Mouse (Mus musculus) lung, postnatal 0 days (tissue): ENCODE data around the gene Gpr4. TPM values are rescaled to one million over a fixed set of nuclear protein-coding genes. Genes with fewer than 3 reads are reported as not detected.
A peak's percentile ranks its signal among the peaks of the same experiment; 100 is the strongest.

Source experiments
- ATAC-seq: fragments of 200-750 bp; cut with Nextera tagmentation; 2 replicates; pipeline ENCODE4 v1.8.0; 2017; ENCODE audit warnings: moderate library complexity
- DNase-seq: peaks from one replicate; pipeline ENCODE4 v3.0.0-alpha.2; 2016; ENCODE audit warnings: low spot score
- H3K27ac ChIP-seq: fragments of 300-500 bp; sonication (generic); 2 replicates; pipeline ENCODE4 v1.5.1; 2014; ENCODE audit warnings: antibody characterized with exemption, mild to moderate bottlenecking, low read length, mixed read lengths
- H3K27me3 ChIP-seq: fragments of 300-500 bp; sonication (generic); replicated peaks from 2 replicates; pipeline ENCODE4 v1.6.1; 2014; ENCODE audit warnings: low read length, mixed read lengths; ENCODE audit not compliant: insufficient read depth
- H3K36me3 ChIP-seq: fragments of 300-500 bp; sonication (generic); 2 replicates; pipeline ENCODE4 v1.6.1; 2014; ENCODE audit warnings: low read length, mixed read lengths; ENCODE audit not compliant: insufficient read depth
- H3K4me1 ChIP-seq: fragments of 300-500 bp; sonication (generic); 2 replicates; pipeline ENCODE4 v1.6.1; 2014; ENCODE audit warnings: antibody characterized with exemption, low read depth, low read length, mixed read lengths; ENCODE audit not compliant: insufficient read depth
- H3K4me2 ChIP-seq: fragments of 300-500 bp; sonication (generic); replicated peaks from 2 replicates; pipeline ENCODE4 v1.6.1; 2014; ENCODE audit warnings: low read depth, mild to moderate bottlenecking, low read length, moderate library complexity, mixed read lengths
- H3K4me3 ChIP-seq: fragments of 300-500 bp; sonication (generic); 2 replicates; pipeline ENCODE4 v1.5.1; 2014; ENCODE audit warnings: low read depth, low read length
- H3K9ac ChIP-seq: fragments of 300-500 bp; sonication (generic); replicated peaks from 2 replicates; pipeline ENCODE4 v1.6.1; 2014; ENCODE audit warnings: low read depth, mild to moderate bottlenecking
- H3K9me3 ChIP-seq: fragments of 300-500 bp; sonication (generic); 2 replicates; pipeline ENCODE4 v1.6.1; 2016; ENCODE audit warnings: low read length, mixed read lengths
- CTCF ChIP-seq: IDR thresholded peaks from 2 replicates; pipeline ENCODE4 v1.5.1; 2016; ENCODE audit warnings: antibody characterized with exemption, mild to moderate bottlenecking
- EP300 ChIP-seq: IDR thresholded peaks from 2 replicates; pipeline ENCODE4 v1.6.1; 2016; ENCODE audit warnings: antibody characterized with exemption, mild to moderate bottlenecking, control low read depth
- WGBS: fragments of 180-500 bp; shearing (Covaris S2); extraction: QIAGEN DNeasy Blood & Tissue Kit; methylation state at CpG from one replicate; pipeline ENCODE4 v1.1.7; 2014; 5-methylcytosine and 5-hydroxymethylcytosine counted together
- polyA plus RNA-seq: library from polyadenylated mRNA; unstranded; fragments of >200 nt; fragmentation: Nextera tagmentation; extraction: Ambion mirVana; gene quantifications from 2 replicates; pipeline ENCODE4 v1.2.1, GENCODE M21; 2015

The Gpr4 gene
- polyA plus RNA-seq, 1 experiment from 2014 or later: 2.7 TPM

GRCm38 (mm10) chr7:19179936-19180335, 32.4 kb upstream of the Gpr4 start:
- no peak overlapping the region for H3K4me2 ChIP-seq
- WGBS: 17% methylated on average over 6 of the region's 6 CpGs

GRCm38 (mm10) chr7:19180862-19181429, 31.4 kb upstream of the Gpr4 start:
- H3K27me3 ChIP-seq: peaks cover 34% of the 10 kb centered on the region
- peaks cover 16% of the 10 kb centered on the region; the same call in 1 of the 2 replicates for H3K4me1 ChIP-seq
- H3K9me3 ChIP-seq: no peaks in the 10 kb centered on the region
- peak overlapping the region; percentile 77 for H3K27ac ChIP-seq
- 0 out of 2 replicates have a peak, but pooled peaks cover 2% of the 10 kb centered on the region for H3K36me3 ChIP-seq
- peak overlapping the region; percentile 46 for H3K9ac ChIP-seq
- peak overlapping the region; percentile 79 for H3K4me2 ChIP-seq
- no peak for TF ChIP-seq EP300
- TF ChIP-seq CTCF: 0 out of 2 replicates have a peak, but pooled peaks have one; percentile 7
- peak overlapping the region; percentile 54 for H3K4me3 ChIP-seq
- ATAC-seq: peak; percentile 75
- peak; percentile 68 for DNase-seq
- 2% methylated on average over 27 of the region's 27 CpGs for WGBS

More at GRCm38 (mm10) chr7:19179936-19180335, 32.4 kb upstream of the Gpr4 start:
- peaks cover 16% of the 10 kb centered on the region; the same call in 1 of the 2 replicates for H3K4me1 ChIP-seq
- no peaks in the 10 kb centered on the region for H3K9me3 ChIP-seq
- no peak overlapping the region for H3K27ac ChIP-seq
- H3K4me3 ChIP-seq: no peak overlapping the region
- H3K27me3 ChIP-seq: peaks cover 37% of the 10 kb centered on the region
- DNase-seq: no peak
- TF ChIP-seq CTCF (no peak), EP300 (no peak)
- H3K36me3 ChIP-seq: no peaks in the 10 kb centered on the region
- ATAC-seq: no peak
- no peak overlapping the region for H3K9ac ChIP-seq

GRCm38 (mm10) chr7:19184250-19184649, 28.1 kb upstream of the Gpr4 start:
- Histone ChIP-seq H3K4me1 (peaks cover 16% of the 10 kb centered on the region; the same call in 1 of the 2 replicates), H3K27me3 (0 out of 2 replicates have a peak, but pooled peaks cover 4% of the 10 kb centered on the region), H3K9me3 (no peaks in the 10 kb centered on the region), H3K27ac (no peak overlapping the region), H3K36me3 (0 out of 2 replicates have a peak, but pooled peaks cover 5% of the 10 kb centered on the region), H3K4me2 (no peak overlapping the region), H3K9ac (no peak overlapping the region), H3K4me3 (no peak overlapping the region)
- DNase-seq (no peak), ATAC-seq (no peak)
- TF ChIP-seq CTCF (no peak), EP300 (no peak)
- 82% methylated on average over 2 of the region's 2 CpGs for WGBS

- H3K4me3 ChIP-seq: no peak overlapping the region
- TF ChIP-seq EP300 (no peak), CTCF (no peak)
- 0 out of 2 replicates have a peak, but pooled peaks cover 4% of the 10 kb centered on the region for H3K27me3 ChIP-seq
- no peak for DNase-seq
- H3K4me2 ChIP-seq: no peak overlapping the region
- no peak overlapping the region for H3K27ac ChIP-seq
- WGBS: 69% methylated on average over 6 of the region's 6 CpGs
- H3K9ac ChIP-seq: no peak overlapping the region
- H3K9me3 ChIP-seq: no peaks in the 10 kb centered on the region
- peaks cover 16% of the 10 kb centered on the region; the same call in 1 of the 2 replicates for H3K4me1 ChIP-seq
- 0 out of 2 replicates have a peak, but pooled peaks cover 5% of the 10 kb centered on the region for H3K36me3 ChIP-seq
- no peak for ATAC-seq
These were observed 27.6 kb upstream of the Gpr4 start for GRCm38 (mm10) chr7:19184758-19185157.

GRCm38 (mm10) chr7:19194676-19195075, 17.7 kb upstream of the Gpr4 start:
- no peak for TF ChIP-seq EP300
- TF ChIP-seq CTCF: peak; percentile 41
- no peak for ATAC-seq
- no peaks in the 10 kb centered on the region for H3K27me3 ChIP-seq
- H3K36me3 ChIP-seq: 0 out of 2 replicates have a peak, but pooled peaks cover 6% of the 10 kb centered on the region
- H3K4me3 ChIP-seq: no peak overlapping the region
- H3K9me3 ChIP-seq: no peaks in the 10 kb centered on the region
- no peak overlapping the region for H3K4me2 ChIP-seq
- H3K4me1 ChIP-seq: no peaks in the 10 kb centered on the region
- WGBS: 100% methylated on average over 4 of the region's 4 CpGs
- DNase-seq: no peak
- H3K27ac ChIP-seq: no peak overlapping the region
- no peak overlapping the region for H3K9ac ChIP-seq

GRCm38 (mm10) chr7:19196676-19197075, 15.7 kb upstream of the Gpr4 start:
- Histone ChIP-seq H3K9me3 (no peaks in the 10 kb centered on the region), H3K27me3 (no peaks in the 10 kb centered on the region), H3K4me2 (no peak overlapping the region), H3K9ac (no peak overlapping the region), H3K4me1 (no peaks in the 10 kb centered on the region), H3K36me3 (0 out of 2 replicates have a peak, but pooled peaks cover 9% of the 10 kb centered on the region), H3K27ac (no peak overlapping the region), H3K4me3 (no peak overlapping the region)
- 51% methylated on average over 6 of the region's 6 CpGs for WGBS
- no peak for DNase-seq
- ATAC-seq: no peak
- TF ChIP-seq EP300 (no peak), CTCF (peak; percentile 71)
